Mouse (Mus musculus) thymus, adult 2 months (tissue): ENCODE data around the gene Senp7. TPM values are rescaled to one million over a fixed set of nuclear protein-coding genes. Genes with fewer than 3 reads are reported as not detected.
"Not testable (repeated sequence)": the region's sequence is repeated elsewhere in the genome, so short reads cannot be mapped to it uniquely, and the experiment has no call there.

Experiments
- DNase-seq: peaks from one replicate; pipeline ENCODE4 v3.0.0; 2021
- H3K27ac ChIP-seq: fragments of 200-500 bp; 2 replicates; pipeline ENCODE4 v1.5.1; 2012; ENCODE audit warnings: low read length, control low read depth; ENCODE audit not compliant: control insufficient read depth, insufficient read depth
- H3K27me3 ChIP-seq: fragments of 200-500 bp; 2 replicates; pipeline ENCODE4 v1.6.1; 2012; ENCODE audit warnings: mild to moderate bottlenecking, low read length, moderate library complexity, mixed read lengths; ENCODE audit not compliant: control insufficient read depth, insufficient read depth
- H3K36me3 ChIP-seq: fragments of 200-500 bp; 2 replicates; pipeline ENCODE4 v1.6.1; 2012; ENCODE audit warnings: mild to moderate bottlenecking, low read length, moderate library complexity; ENCODE audit not compliant: control insufficient read depth, insufficient read depth
- H3K4me1 ChIP-seq: fragments of 200-500 bp; replicated peaks from 2 replicates; pipeline ENCODE4 v1.6.1; 2012; ENCODE audit warnings: low read length; ENCODE audit not compliant: control insufficient read depth, insufficient read depth
- H3K4me3 ChIP-seq: fragments of 200-500 bp; 2 replicates; pipeline ENCODE4 v1.5.1; 2012; ENCODE audit warnings: mild to moderate bottlenecking, low read length, control low read depth, moderate library complexity; ENCODE audit not compliant: control insufficient read depth, insufficient read depth
- CTCF ChIP-seq: fragments of 200-500 bp; IDR thresholded peaks from 2 replicates; pipeline ENCODE4 v1.5.1; 2012; ENCODE audit warnings: mild to moderate bottlenecking, control low read depth, low read length, moderate library complexity, borderline replicate concordance; ENCODE audit not compliant: control insufficient read depth, poor library complexity, insufficient read depth; ENCODE audit errors: extremely low read depth
- POLR2A ChIP-seq: fragments of 200-500 bp; IDR thresholded peaks from 2 replicates; pipeline ENCODE4 v1.6.1; 2012; ENCODE audit warnings: mild to moderate bottlenecking, low read length, control low read depth, moderate library complexity; ENCODE audit not compliant: control insufficient read depth, poor library complexity, insufficient read depth; ENCODE audit errors: extremely low read depth
- WGBS: fragments of 180-500 bp; shearing (Covaris S2); methylation state at CpG from one replicate; pipeline ENCODE4 v1.1.7; 2018; 5-methylcytosine and 5-hydroxymethylcytosine counted together
- polyA plus RNA-seq: library from polyadenylated mRNA; depleted of rRNA; stranded (reverse); fragments of >200 nt; gene quantifications from 2 replicates; pipeline ENCODE4 v1.2.3, GENCODE M21; 2012; rRNA removed

The Senp7 gene
- polyA plus RNA-seq: 11.2 and 14.1 TPM in 2 replicates

DNA sequence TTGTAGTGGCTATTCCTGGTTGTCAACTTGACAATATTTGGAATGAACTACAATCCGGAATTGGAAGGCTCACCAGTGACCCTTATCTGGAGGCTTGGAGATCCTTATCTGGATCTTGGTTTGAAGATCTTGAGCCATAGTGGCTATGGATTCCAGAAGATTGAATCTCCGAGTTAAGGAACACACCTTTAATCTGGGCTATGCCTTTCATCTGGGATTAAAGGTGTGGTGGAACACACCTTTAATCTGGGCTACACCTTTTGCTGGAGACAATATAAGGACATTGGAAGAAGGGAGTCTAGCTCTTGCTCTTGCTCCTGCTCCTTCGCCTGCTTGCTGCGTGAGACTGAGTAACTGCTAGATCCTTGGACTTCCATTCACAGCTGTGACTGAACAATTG lies at the start of gene Senp7:
Gene Senp7 (plus strand): TSS at position 301 of the 400 bp plus-strand sequence.
- H3K4me3 ChIP-seq, H3K36me3 ChIP-seq, DNase-seq, H3K27me3 ChIP-seq, H3K4me1 ChIP-seq, H3K27ac ChIP-seq: not testable (repeated sequence)
- WGBS: no CpG with 5 or more reads among the region's 4 CpGs

DNA sequence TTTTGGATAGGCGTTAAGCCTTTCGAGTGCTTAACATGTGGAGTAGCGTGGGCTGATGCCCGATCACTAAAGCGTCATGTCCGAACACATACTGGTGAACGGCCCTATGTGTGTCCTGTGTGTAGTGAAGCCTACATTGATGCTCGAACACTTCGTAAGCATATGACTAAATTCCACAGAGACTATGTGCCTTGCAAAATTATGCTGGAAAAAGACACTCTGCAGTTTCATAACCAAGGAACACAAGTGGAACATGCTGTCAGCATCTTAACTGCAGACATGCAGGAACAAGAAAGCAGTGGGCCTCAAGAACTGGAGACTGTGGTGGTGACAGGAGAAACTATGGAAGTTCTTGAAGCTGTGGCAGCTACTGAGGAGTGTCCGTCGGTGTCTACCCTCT lies 41.3 kb upstream of the Senp7 start:
- DNase-seq: no peak
- Histone ChIP-seq H3K27me3 (no peaks in the 10 kb centered on the region), H3K36me3 (peaks cover 41% of the 10 kb centered on the region), H3K4me3 (no peak overlapping the region), H3K4me1 (no peaks in the 10 kb centered on the region), H3K27ac (no peak overlapping the region)
- TF ChIP-seq CTCF (no peak), POLR2A (no peak)
- WGBS: 98% methylated on average over 11 of the region's 11 CpGs

DNA sequence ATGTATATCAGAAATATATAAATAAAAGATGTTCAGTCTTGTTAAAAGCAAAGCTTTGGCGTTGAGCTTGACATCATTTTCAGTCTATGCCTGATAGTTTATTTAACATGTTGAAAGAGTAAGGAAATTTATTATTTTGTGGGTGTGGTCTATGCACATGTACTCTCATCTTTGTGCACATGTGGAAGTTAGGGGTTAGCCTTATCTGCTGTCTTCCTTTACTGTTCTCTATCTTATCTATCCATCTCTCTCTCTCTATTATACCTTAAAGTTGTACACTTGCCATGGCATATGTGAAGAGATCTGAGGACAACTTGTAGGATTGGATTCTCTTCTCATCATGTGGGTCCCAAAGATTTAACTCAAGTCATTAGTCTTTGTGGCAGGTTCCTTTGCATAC lies 39.3 kb upstream of the Senp7 start:
- WGBS: 96% methylated on average over 1 of the region's 1 CpGs
- Histone ChIP-seq H3K4me3 (no peak overlapping the region), H3K36me3 (peaks cover 23% of the 10 kb centered on the region), H3K27me3 (no peaks in the 10 kb centered on the region), H3K4me1 (no peaks in the 10 kb centered on the region), H3K27ac (no peak overlapping the region)
- no peak for TF ChIP-seq POLR2A
- TF ChIP-seq CTCF: no peak
- DNase-seq: no peak

DNA sequence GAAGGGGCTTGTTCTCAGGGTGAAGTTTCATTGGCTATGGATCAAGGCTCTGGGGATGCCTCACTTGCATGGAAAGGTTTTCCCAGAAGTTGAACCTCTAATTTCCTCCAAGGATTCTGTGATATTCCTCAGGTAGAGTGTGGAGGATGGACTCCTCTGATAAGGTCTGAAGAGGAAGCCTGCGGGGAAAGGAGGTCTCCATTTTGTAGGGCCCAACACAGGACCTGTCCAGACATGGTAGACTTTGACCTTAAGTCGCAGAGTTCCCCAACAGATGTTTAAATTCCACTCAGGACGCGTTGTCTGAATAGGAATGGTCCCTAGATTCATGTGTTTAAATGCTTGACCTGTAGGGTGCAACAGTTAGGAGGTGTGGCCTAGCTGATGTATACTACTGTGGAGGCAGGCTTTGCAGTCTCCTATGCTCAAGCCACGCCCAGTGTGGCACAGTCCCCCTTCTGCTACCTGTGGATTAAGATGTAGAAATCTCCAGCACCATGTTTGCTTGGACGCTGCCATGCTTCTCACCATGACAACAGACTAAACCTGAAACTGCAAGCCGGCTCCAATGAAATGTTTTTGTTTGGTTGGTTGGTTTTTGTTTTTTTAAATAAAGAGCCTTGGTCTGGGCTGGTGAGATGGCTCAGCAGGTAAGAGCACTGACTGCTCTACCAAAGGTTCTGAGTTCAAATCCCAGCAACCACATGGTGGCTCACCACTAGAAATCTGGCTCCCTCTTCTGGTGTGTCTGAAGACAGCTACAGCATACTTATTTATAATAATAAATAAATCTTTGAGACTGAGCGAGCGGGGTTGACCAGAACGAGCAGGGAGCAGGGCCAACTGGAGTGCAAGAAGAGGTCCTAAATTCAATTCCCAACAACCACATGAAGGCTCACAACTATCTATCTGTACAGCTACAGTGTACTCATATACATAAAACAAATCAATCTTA lies 35.1 kb upstream of the Senp7 start:
- no peaks in the 10 kb centered on the region for H3K27me3 ChIP-seq
- peaks cover 9% of the 10 kb centered on the region for H3K36me3 ChIP-seq
- TF ChIP-seq CTCF (no peak), POLR2A (no peak)
- no peak overlapping the region for H3K4me3 ChIP-seq
- 98% methylated on average over 10 of the region's 10 CpGs for WGBS
- no peaks in the 10 kb centered on the region for H3K4me1 ChIP-seq
- DNase-seq: no peak
- H3K27ac ChIP-seq: no peak overlapping the region

DNA sequence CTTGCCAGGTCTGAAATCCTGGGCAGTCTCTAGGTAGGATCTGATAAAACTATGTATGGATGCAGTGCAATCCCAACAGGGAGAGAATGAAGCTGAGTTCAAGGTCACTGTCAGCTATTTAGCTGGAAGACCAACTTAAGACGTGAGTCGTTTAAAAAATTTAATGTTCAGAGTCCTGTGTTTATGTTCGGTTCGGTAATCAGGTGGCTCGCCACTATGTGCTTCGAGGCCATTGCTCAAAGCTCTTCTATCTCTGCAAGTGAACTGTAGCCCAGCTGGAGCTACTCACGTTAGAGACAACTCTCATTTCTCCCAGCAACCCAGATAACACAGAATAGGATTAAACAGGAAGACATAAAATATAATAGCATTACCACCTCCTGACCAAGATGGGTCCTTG lies 34.1 kb upstream of the Senp7 start:
- WGBS: 96% methylated on average over 7 of the region's 7 CpGs
- no peak overlapping the region for H3K27ac ChIP-seq
- peaks cover 19% of the 10 kb centered on the region for H3K36me3 ChIP-seq
- H3K4me3 ChIP-seq: no peak overlapping the region
- H3K27me3 ChIP-seq: no peaks in the 10 kb centered on the region
- no peaks in the 10 kb centered on the region for H3K4me1 ChIP-seq
- TF ChIP-seq CTCF (no peak), POLR2A (no peak)
- DNase-seq: no peak

DNA sequence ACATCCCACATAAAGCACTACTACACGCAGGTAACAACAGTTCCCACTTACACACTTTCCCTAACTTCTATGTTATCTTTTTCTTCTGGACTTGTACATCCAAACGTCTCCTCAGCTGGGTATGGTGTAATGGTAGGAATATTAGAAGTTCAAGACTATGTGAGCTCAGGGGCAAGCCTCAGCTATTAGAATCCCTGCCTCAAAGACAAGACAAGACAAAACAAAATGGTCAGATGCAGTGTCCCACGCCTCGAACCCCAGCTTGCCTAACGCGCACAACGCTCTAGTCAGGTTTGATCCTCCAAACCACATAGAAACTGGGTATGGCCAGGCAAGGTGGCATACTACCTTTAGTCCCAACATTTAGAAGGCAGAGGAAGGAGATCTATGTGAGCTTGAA lies 28.5 kb upstream of the Senp7 start:
- H3K36me3 ChIP-seq: peaks cover 32% of the 10 kb centered on the region
- H3K27ac ChIP-seq: no peak overlapping the region
- H3K4me3 ChIP-seq: no peak overlapping the region
- H3K27me3 ChIP-seq: no peaks in the 10 kb centered on the region
- no peaks in the 10 kb centered on the region for H3K4me1 ChIP-seq
- no peak for DNase-seq
- TF ChIP-seq POLR2A: no peak
- TF ChIP-seq CTCF: no peak
- 96% methylated on average over 7 of the region's 7 CpGs for WGBS
